Mouse (Mus musculus) testis, adult 2 months (tissue): ENCODE measurements around the gene Bspry.

ENCODE experiments used
- CTCF ChIP-seq: fragments of 200-500 bp; IDR thresholded peaks from 2 replicates; pipeline ENCODE4 v1.5.1; 2012; ENCODE audit warnings: low read depth, mild to moderate bottlenecking, inconsistent platforms, low read length, moderate library complexity; ENCODE audit not compliant: control insufficient read depth, insufficient read depth, insufficient replicate concordance
- POLR2A ChIP-seq: fragments of 200-500 bp; IDR thresholded peaks from 2 replicates; pipeline ENCODE4 v1.6.1; 2012; ENCODE audit warnings: low read depth, mild to moderate bottlenecking, inconsistent platforms, low read length, moderate library complexity; ENCODE audit not compliant: control insufficient read depth

- TF ChIP-seq POLR2A (no peak), CTCF (no peak)
Observed at GRCm38 (mm10) chr4:62502969-62503368, 23.1 kb downstream of the Bspry start.
